Mouse (Mus musculus) megakaryocyte-erythroid progenitor cell, adult 5-6 weeks (primary cell): Measurements from ENCODE around the gene Dnase2b. TPM values are rescaled to one million over a fixed set of nuclear protein-coding genes. Genes with fewer than 3 reads are reported as not detected.
A peak's percentile ranks its signal among the peaks of the same experiment; 100 is the strongest.

Experiments
- ATAC-seq: replicated peaks from 2 replicates; pipeline ENCODE4 v1.8.0; 2016; ENCODE audit warnings: mild to moderate bottlenecking, inconsistent platforms; ENCODE audit not compliant: severe bottlenecking, poor library complexity, low FRiP score, low TSS enrichment
- total RNA-seq, 2 experiments: library from RNA; stranded (forward) in 1 of 2; stranded (reverse) in 1 of 2; fragments of 200-1000, 215-1000 nt in 1 of 2; fragments of >200 nt in 1 of 2; fragmentation: Nextera tagmentation in 1 of 2; gene quantifications; 2 replicates each; pipeline ENCODE4 v1.2.3; 2014 to 2017

Dnase2b gene
- total RNA-seq, 2 experiments from 2014 or later: not detected

DNA sequence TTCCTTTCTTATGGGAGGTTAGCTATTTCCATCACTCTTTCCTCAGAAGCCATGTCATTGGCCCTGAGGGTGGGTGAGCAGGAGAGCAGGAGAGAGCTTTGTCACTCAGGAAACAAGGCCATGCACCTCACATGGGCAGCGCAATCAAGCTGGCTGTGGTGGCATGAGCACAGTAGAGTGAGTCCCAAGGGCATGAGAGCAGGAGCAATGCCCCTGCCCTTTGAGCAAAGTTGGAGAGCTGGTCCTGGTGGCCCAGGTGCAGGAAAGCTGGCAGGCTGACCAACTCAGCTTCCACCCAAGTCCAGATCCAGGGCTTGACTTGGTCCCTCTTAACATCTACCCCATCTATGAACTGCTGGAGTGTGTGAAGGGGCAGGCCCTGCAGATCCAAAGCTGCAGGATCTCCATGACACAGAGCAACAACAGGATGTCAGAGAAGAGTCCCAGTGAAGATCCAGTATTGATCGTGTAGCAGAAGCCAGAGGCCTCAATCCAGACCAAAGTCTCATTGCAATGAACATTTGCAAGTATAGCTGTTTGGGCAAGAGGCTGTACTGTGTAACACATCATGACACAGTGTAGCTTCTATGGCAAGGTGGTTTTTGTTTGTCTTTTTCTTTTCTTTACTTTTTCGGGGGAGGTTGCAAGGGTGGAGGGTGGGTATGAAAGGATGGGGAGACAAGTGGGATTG is 35.2 kb downstream of the Dnase2b start:
- no peak for ATAC-seq

DNA sequence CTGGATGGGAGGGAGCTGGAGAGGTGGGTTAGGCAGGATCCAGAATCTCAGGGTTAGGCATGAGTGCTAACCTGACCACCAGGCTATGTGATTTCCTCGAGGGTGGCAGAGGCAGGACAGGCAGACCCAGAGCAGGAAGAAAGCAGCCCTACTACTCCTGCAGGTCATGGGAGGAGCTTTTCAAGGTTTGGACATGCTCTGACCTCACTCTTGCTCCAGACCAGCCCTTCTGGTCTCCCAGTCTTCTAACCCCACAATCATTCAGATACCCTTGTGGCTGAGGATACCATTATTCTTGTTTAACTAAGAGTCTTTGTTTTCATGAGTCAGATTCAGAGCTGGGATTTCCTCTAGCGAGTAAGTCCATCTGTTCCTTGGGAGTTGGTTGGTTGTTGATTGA is 37.8 kb downstream of the Dnase2b start:
- no peak for ATAC-seq

DNA sequence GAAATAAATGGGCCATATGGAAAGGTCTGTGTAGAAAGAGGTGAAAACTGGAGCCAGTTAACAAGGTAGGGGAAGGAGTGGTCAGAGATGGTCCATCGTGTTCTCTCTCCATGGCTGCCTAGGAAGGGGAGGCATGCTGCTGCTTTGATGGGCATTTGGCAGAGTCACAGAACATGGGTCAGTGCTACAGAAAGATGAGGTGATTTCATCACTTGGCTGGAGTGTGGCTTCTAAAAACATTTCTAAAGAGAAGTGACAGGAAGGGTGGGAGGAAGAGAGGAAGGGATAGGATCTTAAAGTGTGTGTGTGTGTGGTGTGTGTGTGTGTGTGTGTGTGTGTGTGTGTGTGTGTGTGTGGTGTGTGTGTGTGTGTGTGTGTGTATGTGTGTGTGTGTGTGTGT is 44.1 kb downstream of the Dnase2b start:
- no peak for ATAC-seq

DNA sequence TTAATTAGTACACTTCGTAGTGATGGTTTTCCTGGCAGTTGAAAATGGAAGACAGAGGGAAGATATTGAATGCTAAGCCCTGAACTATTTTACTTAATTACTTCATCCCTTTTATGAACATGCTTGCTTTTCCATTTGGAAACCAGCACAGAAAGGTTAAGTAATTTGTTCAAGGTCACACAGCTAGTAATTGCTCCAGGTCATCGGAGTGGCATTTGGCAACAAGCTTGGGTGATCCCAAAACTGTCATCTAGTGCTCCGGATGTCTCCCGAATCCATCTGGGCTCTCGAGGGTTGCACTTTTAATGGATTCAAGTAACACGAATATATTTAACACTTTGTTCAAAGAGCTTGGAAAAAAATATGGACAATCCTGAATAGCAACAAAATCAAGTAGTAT is 44.5 kb downstream of the Dnase2b start:
- ATAC-seq: no peak

DNA sequence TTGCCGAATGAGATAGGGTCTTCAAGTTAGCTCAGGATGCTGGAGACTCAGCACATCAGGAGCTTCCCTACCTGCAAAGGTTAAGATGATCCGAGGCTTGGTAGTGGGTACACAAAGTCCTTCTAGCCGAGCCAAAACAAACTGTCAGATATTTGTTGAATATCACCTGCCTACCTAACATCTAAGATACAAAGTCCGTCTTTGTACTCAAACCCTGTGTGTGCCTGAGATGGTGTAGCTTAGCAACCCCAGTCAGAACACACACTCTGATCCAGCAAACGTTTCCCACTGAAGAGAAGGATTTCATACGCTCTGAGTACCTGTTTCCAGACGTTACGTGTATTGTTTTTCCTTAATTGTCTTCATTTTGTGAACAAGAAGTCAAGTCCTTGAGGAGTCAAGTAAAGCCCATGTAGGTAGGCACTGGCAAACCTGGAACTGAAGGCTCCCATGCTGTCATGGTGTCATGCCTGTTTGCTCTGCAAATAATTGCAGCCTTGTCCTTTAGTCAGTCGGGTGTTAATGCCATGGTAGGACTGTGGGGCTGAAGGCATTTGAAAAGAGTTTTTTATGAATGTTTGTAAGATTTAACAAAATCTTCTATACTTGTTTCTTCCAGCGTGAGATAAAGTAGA is 45.1 kb downstream of the Dnase2b start, which contains the start of gene Uox:
Gene Uox (plus strand): TSS at position 279 of the 635 bp plus-strand sequence.
- no peak for ATAC-seq

DNA sequence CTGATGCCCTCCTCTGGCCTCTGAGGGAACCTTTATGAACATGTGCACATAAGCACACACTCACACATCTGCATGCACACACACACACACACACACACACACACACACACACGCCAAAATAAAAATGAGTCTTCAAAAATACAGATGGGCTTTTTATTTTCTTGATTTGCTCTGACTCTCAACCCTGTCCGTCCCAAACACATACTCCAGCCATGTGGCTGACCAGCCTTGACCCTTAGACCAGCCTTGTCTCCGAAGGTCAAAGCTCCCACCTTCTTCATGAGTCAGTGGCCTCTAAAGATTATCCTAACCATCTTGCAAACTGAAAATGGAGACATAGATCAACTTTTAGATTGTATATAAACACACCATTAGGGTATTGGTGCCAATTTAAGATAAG is 45.8 kb downstream of the Dnase2b start:
- no peak for ATAC-seq

DNA sequence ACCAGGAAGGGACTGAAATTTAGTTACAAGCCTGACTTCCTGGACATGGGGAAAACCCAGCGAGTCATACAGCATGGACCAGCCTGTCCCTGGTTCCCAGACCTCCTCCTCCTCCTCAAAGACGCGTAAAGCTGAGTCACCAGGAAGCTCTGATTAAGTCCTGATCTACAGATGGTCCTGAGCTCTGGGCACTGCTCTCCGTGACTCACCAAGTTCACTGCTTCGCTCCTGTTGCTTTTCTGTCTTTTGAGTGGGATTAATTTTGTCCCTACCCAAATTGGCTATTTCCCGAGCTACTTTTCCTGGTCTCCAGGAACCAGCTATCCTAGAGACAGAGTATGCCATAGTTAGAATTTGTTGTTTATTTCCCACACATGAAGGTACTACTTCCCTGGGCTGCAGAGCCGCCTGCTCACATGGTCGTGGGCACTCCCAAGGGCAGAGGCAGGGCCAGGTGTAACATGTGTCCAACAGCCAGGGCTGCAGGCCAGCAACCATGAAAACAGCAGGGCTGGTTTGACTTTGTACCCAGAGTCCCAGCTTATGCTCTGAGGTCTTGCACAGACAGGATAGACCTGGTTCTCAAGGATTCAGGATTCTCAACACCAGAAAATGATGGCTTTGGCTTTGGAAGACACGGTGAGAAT is 47.4 kb downstream of the Dnase2b start:
- no peak for ATAC-seq

DNA sequence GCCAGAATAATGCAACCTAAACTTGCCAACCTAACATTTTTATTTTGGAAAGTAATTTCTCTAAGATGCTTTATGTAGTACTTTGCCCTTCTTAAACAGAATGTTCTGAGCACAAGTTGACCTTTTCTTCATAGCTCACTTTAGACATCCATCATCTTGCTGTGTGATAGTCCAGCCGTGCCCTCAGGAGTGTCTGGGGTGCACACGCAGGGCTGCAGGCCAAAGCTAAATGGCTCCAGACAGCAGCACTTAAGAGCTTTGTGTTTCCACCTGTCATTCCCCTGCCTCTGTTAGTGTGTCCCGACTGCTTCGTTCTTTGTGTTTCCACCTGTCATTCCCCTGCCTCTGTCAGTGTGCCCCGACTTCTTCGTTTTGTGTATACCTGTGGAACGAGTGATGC is 48.0 kb downstream of the Dnase2b start:
- ATAC-seq: no peak

DNA sequence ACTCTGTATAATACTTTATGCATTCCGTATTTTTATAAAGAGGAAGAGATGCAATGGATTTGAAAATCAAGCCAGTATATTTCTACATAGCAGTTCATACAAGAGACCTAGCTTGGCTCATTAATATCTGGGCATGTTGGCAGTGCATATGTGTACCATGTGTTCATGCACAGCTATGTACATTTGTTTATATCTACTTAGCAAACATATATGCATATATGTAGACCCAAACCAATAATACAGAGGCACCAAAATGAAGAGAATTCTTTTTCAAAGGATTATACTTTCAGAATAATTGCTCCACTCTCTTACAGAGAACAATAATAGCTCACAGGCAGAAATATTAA is 50.4 kb downstream of the Dnase2b start:
- ATAC-seq: no peak

DNA sequence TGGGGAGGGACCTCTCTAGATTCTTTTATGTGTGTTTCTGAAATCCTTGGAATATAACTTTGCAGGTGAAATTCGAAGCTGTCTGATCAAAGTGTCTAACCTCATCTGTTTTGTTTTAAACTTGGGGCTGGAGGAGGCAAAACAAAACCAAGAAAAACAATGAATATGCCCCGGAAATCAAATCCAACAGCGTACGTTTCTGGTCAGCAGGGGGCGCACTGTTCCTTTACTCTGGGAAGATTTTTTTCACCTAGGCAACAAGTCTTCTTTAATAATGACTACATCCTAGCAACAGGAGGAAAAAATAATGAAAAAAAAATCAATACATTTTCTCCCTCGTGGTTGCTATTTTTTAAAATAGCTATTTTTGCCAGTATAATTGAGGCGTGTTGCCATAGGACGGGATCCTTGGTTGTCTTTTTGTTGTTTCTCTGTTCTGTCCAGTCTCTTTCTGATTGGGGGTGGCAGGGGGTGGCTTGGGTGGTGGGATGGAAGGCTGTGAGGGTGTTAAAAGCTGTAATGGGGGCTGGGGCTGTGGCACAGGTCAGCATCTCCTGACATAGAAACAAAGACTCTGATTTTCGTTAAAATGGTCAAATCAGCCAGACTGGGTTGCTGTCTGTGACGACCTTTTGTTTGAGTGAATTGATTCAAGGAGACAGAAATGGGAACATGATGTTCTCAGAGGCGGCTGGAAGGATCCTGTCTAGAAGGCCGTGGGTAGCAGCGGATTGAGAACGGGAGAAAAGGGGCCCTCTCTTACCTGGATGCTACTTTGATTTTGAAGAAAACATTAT is 50.9 kb downstream of the Dnase2b start:
- peak; percentile 64 for ATAC-seq

DNA sequence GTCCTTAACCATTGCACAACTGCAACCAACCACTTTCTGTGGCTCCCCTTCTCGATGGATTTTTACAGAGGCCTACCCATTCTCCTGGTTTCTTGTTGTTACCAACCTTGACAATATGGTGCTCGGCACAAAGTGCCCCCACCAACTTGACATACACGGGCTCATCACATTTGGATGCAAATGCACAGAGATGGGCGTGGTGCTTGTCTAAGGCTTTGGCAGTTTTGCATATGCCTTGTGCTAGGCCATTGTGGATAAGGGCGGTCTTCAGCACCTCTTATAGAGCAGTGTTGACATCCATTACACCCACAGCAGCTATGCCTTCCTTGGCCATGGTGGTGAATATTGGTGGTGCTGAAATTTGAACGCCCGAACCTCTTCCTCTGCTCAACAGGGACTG is 52.5 kb downstream of the Dnase2b start:
- ATAC-seq: no peak

DNA sequence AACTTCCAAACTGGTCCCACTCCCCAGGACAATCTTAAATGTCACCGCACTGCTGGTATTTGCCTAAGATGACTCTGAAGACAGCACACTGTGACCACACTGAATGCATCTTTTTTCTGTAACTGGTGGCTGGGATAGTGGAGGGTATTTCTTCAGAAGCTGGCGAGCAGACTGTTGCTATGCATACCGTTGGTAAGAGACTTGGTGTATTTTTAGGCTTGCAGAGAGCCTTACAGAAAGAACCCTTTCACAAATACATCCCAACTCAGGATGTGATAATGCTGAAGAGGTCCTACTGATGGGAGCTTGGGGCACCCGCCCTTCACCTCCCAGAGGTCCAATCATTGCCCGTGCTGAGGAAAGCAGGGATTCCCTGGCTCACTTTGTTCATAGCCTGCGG is 57.9 kb downstream of the Dnase2b start:
- ATAC-seq: no peak

DNA sequence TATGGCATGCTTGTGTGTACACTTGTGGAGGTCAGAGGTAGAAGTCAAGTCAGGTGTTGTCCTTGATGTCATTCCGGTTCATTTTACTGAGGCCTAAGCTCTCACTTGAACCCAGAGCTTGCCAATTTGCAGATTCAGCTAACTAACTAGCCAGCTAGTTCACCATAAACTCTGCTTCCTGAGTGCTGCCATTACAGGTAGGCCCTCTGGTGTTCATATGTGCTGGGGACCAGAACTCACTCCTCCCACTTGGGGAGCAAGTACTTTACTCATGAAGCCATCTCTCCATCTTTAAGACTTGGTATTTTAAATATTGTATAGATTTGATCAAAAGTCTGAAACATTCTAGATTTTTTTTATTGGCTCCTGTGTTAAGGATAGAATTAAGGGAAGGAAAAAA is 58.8 kb downstream of the Dnase2b start:
- ATAC-seq: no peak

DNA sequence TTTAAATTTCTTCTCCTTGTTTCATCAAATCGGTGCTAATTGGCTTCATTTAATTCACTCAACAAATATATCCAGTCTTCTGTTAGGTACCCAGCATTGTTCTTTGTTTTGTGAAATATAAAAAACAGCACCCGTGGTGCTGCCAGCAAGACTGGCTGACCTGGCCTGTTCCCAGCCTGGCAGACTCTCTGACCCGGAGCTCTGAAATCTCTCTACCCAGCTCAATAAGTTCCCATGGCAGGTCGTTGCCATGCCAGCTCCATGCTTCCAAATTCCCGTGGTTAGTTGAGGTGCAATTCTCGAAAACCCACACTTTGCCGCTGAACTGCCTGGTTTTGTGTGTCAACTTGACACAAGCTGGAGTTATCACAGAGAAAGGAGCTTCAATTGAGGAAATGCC is 60.6 kb downstream of the Dnase2b start:
- ATAC-seq: no peak

DNA sequence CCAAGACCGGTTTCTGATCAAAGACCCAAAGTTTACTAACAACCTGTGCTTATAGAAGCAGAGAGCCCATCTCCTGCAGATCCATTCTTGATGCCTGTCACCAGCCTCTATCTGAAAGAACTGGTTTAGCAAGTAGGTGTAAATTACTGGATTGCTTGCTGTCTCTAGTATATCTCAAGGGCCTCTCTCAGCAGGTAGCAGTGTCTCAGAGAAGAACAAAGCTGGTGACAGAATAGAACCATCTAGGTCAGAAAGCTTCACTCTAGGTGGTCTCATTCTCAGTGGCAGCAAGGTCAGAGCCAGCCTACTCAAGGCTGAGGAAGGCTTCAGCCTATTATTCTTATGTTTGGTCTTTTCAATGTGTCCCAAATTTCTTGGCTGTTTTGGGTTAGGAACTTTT is 71.8 kb downstream of the Dnase2b start:
- no peak for ATAC-seq

DNA sequence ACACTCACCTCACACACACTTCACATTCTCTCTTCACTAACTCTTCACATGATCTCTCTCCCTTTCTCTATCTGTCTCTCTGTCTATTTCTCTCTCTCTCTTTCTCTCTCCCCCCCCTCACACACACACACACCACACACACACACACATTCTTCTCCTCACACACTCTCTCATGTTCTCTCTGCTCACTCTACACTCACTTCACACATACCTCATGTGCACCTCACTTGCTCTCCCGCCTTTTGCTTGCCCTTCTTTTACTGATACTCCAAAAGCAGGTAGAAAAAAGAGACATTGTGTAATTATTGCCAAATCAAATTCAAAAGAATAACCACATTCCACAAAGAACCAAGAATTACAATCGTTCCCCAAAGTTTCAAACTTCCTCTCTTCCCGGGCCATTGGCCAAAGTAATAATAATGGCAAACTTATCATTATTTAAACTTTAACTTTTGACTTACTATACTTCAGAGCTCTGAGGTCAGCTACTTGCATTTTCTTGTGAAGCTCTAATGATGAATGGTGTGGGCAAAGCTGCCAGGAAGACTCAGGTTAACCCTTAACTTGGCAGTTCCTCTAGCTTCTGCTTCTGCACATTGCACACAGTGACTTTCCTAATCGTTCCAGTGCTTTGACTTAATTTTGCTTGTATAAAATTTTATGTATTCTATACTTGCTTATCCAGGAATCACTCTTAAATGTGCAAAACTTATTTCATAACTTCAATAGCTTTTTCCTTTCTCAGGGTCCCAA is 74.7 kb downstream of the Dnase2b start:
- no peak for ATAC-seq

DNA sequence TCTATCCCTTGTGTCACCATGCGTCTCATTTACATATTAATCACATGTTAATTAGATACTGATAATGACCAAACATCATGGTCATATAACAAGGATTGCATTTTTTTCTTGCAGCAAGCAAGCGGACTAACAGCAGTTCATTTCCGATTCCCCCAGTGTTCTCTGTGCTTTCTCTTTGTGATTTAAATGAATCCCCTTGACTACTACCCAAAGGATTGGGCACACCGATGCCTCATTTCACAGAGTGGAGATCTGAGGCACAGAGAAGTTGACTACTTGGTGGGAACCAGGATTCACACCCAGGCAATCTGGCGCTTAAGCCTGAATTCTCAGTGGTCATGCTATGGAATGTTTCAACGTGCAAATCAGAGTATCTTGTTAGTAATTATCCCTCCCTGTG is 80.4 kb downstream of the Dnase2b start:
- no peak for ATAC-seq
